Mouse (Mus musculus): ENCODE data around the gene Gm20388.

GRCm38 (mm10) chr8:122728630-122729029, 2818.0 kb downstream of the Gm20388 start:
- TF ChIP-seq ZC3H11A (IDR thresholded peaks at IDR 0.05; ENCODE audit: borderline replicate concordance, low read depth, low read length): no peak
- no peak for TF ChIP-seq ZNF384 (IDR thresholded peaks at IDR 0.05; ENCODE audit: low read depth, low read length)
- TF ChIP-seq HCFC1 (IDR thresholded peaks at IDR 0.05; ENCODE audit: borderline replicate concordance, insufficient read depth, low read length): no peak
- TF ChIP-seq CHD2 (IDR thresholded peaks at IDR 0.05; ENCODE audit: low read depth, low read length): no peak
- TF ChIP-seq MAFK (IDR thresholded peaks at IDR 0.05; ENCODE audit: insufficient read depth, low read depth, low read length): no peak
